Mouse (Mus musculus) heart, postnatal 4 days (tissue): ENCODE data around the gene Hist1h1c. TPM values are rescaled to one million over a fixed set of nuclear protein-coding genes. Genes with fewer than 3 reads are reported as not detected.
A peak's percentile ranks its signal among the peaks of the same experiment; 100 is the strongest.
"Not testable (repeated sequence)": the region's sequence is repeated elsewhere in the genome, so short reads cannot be mapped to it uniquely, and the experiment has no call there.

Experiments
- DNase-seq: peaks from one replicate; pipeline ENCODE4 v3.0.0; 2021
- microRNA-seq, 2 experiments: library from miRNA; unstranded; fragments of <30 nt; microRNA quantifications; one replicate each; pipeline ENCODE4 v1.2.0; 2021 to 2022
- total RNA-seq, 2 experiments: library from RNA; stranded (reverse); gene quantifications; 2 replicates each; pipeline ENCODE4 v1.2.3; 2021

The Hist1h1c gene
- total RNA-seq, 2 experiments from 2014 or later: 472 to 511 TPM

- DNase-seq: peak; percentile 99
Observed at GRCm38 (mm10) chr13:23760972-23761864, 22.6 kb downstream of the Hist1h1c start, which contains the start of gene Hist1h4a. Gene Hist1h4a, minus strand, starts transcription at chr13:23761230.

- peak; percentile 67 for DNase-seq
Observed at GRCm38 (mm10) chr13:23761871-23762821, 23.5 kb downstream of the Hist1h1c start, which contains the start of gene Hist1h3a. Gene Hist1h3a, minus strand, starts transcription at chr13:23762386.

GRCm38 (mm10) chr13:23763242-23763585, 24.6 kb downstream of the Hist1h1c start:
- no peak for DNase-seq

- DNase-seq: peak; percentile 85
Observed at GRCm38 (mm10) chr13:23763586-23764323, 25.1 kb downstream of the Hist1h1c start, which contains the start of gene Hist1h1a. Gene Hist1h1a, plus strand, starts transcription at chr13:23763666.

GRCm38 (mm10) chr13:23764324-23765171, 25.9 kb downstream of the Hist1h1c start:
- no peak for DNase-seq

- no peak for DNase-seq
Observed at GRCm38 (mm10) chr13:23765172-23765513, 26.5 kb downstream of the Hist1h1c start.

- no peak for DNase-seq
Observed at GRCm38 (mm10) chr13:23766772-23767171, 28.2 kb downstream of the Hist1h1c start.

GRCm38 (mm10) chr13:23768834-23769397, 30.3 kb downstream of the Hist1h1c start:
- no peak for DNase-seq

- DNase-seq: not testable (repeated sequence)
Observed at GRCm38 (mm10) chr13:23769613-23770012, 31.0 kb downstream of the Hist1h1c start, which contains the start of gene Trim38. Gene Trim38, plus strand, starts transcription at chr13:23769913.

GRCm38 (mm10) chr13:23772561-23773313, 34.1 kb downstream of the Hist1h1c start:
- DNase-seq: peak; percentile 63

- no peak for DNase-seq
Observed at GRCm38 (mm10) chr13:23778339-23778738, 39.7 kb downstream of the Hist1h1c start.

- DNase-seq: no peak
Observed at GRCm38 (mm10) chr13:23779025-23779424, 40.4 kb downstream of the Hist1h1c start.

Small RNAs within 50 kb of the gene (microRNA-seq; reads per million reads assigned to microRNA genes)
- gene Gm44314: 0 to 0.20 reads per million in 2 experiments
- gene Gm44484: 0 reads per million in 2 experiments

Other genes starting within 250 kb of the Hist1h1c start
- gene Btn2a2, start 250.0 kb upstream of the Hist1h1c start, total RNA-seq: not detected
- gene Hist1h4h, start 207.8 kb upstream of the Hist1h1c start, total RNA-seq: 1,000 to 10,000 TPM; 1,227 to 1,327 TPM
- gene Hist1h2af, start 204.9 kb upstream of the Hist1h1c start, total RNA-seq: 100 to 1,000 TPM; 480 to 499 TPM
- gene Hist1h3g, start 203.4 kb upstream of the Hist1h1c start, total RNA-seq: 100 to 1,000 TPM; 165 to 172 TPM
- gene Hist1h2bh, start 195.4 kb upstream of the Hist1h1c start, total RNA-seq: 10 to 100 TPM; 23.5 to 23.8 TPM
- 100 to 1,000 TPM; 121 to 128 TPM for gene Hist1h3f, start 194.8 kb upstream of the Hist1h1c start, total RNA-seq
- 100 to 1,000 TPM; 802 to 855 TPM for gene Hist1h4f, start 187.2 kb upstream of the Hist1h1c start, total RNA-seq
- 10 to 100 TPM; 40.0 to 43.0 TPM for gene Hist1h1d, start 185.5 kb upstream of the Hist1h1c start, total RNA-seq
- gene Hist1h3e, start 176.4 kb upstream of the Hist1h1c start, total RNA-seq: 100 to 1,000 TPM; 299 to 323 TPM
- gene Hist1h2ae, start 167.6 kb upstream of the Hist1h1c start, total RNA-seq: 10 to 100 TPM; 77.0 to 85.3 TPM
- gene Hist1h2bg, start 167.4 kb upstream of the Hist1h1c start, total RNA-seq: 100 to 1,000 TPM; 624 to 645 TPM
- gene Hist1h2bf, start 164.6 kb upstream of the Hist1h1c start, total RNA-seq: 100 to 1,000 TPM; 278 to 296 TPM
- 10 to 100 TPM; 62.5 to 79.1 TPM for gene Hist1h2ad, start 164.4 kb upstream of the Hist1h1c start, total RNA-seq
- 10 to 100 TPM; 52.4 to 58.7 TPM for gene Hist1h3d, start 163.0 kb upstream of the Hist1h1c start, total RNA-seq
- gene Hist1h4d, start 157.2 kb upstream of the Hist1h1c start, total RNA-seq: 100 to 1,000 TPM; 322 to 324 TPM
- gene Hist1h2be, start 117.7 kb upstream of the Hist1h1c start, total RNA-seq: 10 to 100 TPM; 38.8 to 42.2 TPM
- 100 to 1,000 TPM; 269 to 306 TPM for gene Hist1h1e, start 116.2 kb upstream of the Hist1h1c start, total RNA-seq
- 10 to 100 TPM; 11.4 to 11.7 TPM for gene Hist1h2ac, start 54.9 kb upstream of the Hist1h1c start, total RNA-seq
- 10 to 100 TPM; 44.8 to 56.0 TPM for gene Hist1h2bc, start 54.6 kb upstream of the Hist1h1c start, total RNA-seq
- 1 to 10 TPM; 1.6 to 1.8 TPM for gene Hist1h1t, start 43.0 kb upstream of the Hist1h1c start, total RNA-seq
- 100 to 1,000 TPM; 167 to 175 TPM for gene Hist1h4c, start 40.4 kb upstream of the Hist1h1c start, total RNA-seq
- gene Hfe, start 28.0 kb upstream of the Hist1h1c start, total RNA-seq: 10 to 100 TPM; 19.7 to 21.0 TPM
- gene Hist1h3c, start 6.8 kb downstream of the Hist1h1c start, total RNA-seq: 100 to 1,000 TPM; 252 to 264 TPM
- gene Hist1h2bb, start 7.9 kb downstream of the Hist1h1c start, total RNA-seq: 100 to 1,000 TPM; 281 to 294 TPM
- gene Hist1h2ab, start 12.3 kb downstream of the Hist1h1c start, total RNA-seq: 100 to 1,000 TPM; 424 to 425 TPM
- 100 to 1,000 TPM; 568 to 625 TPM for gene Hist1h3b, start 13.5 kb downstream of the Hist1h1c start, total RNA-seq
- 100 to 1,000 TPM; 312 to 320 TPM for gene Hist1h4b, start 18.2 kb downstream of the Hist1h1c start, total RNA-seq
- 100 to 1,000 TPM; 433 to 442 TPM for gene Hist1h4a, start 22.4 kb downstream of the Hist1h1c start, total RNA-seq
- 100 to 1,000 TPM; 440 to 473 TPM for gene Hist1h3a, start 23.6 kb downstream of the Hist1h1c start, total RNA-seq
- 100 to 1,000 TPM; 219 to 236 TPM for gene Hist1h1a, start 24.9 kb downstream of the Hist1h1c start, total RNA-seq
- gene Trim38, start 31.1 kb downstream of the Hist1h1c start, total RNA-seq: not detected
- not detected for gene Slc17a2, start 68.2 kb downstream of the Hist1h1c start, total RNA-seq
- not detected for gene Slc17a3, start 100.6 kb downstream of the Hist1h1c start, total RNA-seq
- gene Slc17a1, start 128.9 kb downstream of the Hist1h1c start, total RNA-seq: not detected
- gene Slc17a4, start 176.2 kb downstream of the Hist1h1c start, total RNA-seq: not detected
- not detected for gene Hist1h2ba, start 195.3 kb downstream of the Hist1h1c start, total RNA-seq
- not detected for gene Hist1h2aa, start 195.7 kb downstream of the Hist1h1c start, total RNA-seq